Mouse (Mus musculus) lung, adult 2 months (tissue): ENCODE measurements around the gene Mical3.

Source experiments
- CTCF ChIP-seq: fragments of 200-500 bp; IDR thresholded peaks from 2 replicates; pipeline ENCODE4 v1.5.1; 2011; ENCODE audit warnings: mild to moderate bottlenecking, low read length, control low read depth; ENCODE audit not compliant: insufficient read depth
- POLR2A ChIP-seq: fragments of 200-500 bp; IDR thresholded peaks from 2 replicates; pipeline ENCODE4 v1.6.1; 2011; ENCODE audit warnings: low read depth, mild to moderate bottlenecking, control low read depth, low read length, borderline replicate concordance; ENCODE audit errors: extremely low read depth

DNA sequence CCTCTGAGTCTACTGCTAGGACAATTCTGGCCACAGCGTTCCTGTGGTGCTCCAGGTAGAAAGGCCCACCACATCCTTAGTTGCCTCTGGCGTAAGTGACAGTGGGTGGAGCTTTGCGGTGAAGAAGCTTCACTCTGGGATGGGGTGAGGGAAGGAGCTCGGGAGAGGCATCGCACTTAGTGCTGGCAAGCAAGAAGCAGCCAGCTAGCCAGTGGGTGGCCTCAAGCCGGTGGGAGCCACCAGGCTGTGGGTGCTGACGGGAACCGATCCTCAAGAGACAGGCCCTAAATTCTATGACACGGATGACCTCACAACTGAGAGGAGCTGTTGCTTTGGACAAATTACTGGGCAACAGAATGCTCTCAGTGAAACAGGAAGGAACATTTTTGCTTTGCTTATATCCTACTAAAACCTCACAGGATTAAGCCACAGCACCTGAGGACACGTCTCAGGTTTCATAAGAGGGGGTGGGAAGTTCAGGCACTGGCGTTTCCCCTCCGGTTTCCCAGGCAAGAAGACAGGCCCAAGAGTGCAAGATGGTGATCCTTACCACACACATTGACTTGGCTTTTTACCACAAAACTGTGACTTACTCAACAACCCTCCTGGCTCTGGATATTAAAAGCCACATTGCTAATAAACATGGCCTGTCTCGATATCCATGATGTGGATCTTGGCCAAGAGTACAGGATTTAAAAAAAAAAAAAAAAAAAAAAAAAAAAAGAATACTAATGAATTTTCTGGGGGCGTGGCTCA, 87.2 kb downstream of the Mical3 start:
- TF ChIP-seq CTCF (no peak), POLR2A (no peak)
